Mouse (Mus musculus): ENCODE data around the gene Ank3. TPM values are rescaled to one million over a fixed set of nuclear protein-coding genes. Genes with fewer than 3 reads are reported as not detected.

The Ank3 gene
- polyA plus RNA-seq, 1 experiment, result 23.3 TPM

GRCm38 (mm10) chr10:70041562-70041961, 643.0 kb downstream of the Ank3 start:
- DNase-seq, result no peak
- TF ChIP-seq CTCF (IDR thresholded peaks at IDR 0.05; ENCODE audit: insufficient read depth, low read length), result no peak
- TF ChIP-seq POLR2A (IDR thresholded peaks at IDR 0.05; ENCODE audit: borderline replicate concordance, extremely low read depth, low read depth, low read length), result no peak
- Histone ChIP-seq H3K4me1 (ENCODE audit: control insufficient read depth, insufficient read depth, low read length) (no peaks in the 10 kb centered on the region), H3K4me3 (replicated peaks; ENCODE audit: extremely low read depth, low read depth, low read length) (no peak overlapping the region)

- WGBS, result 55% methylated on average over 2 of the region's 2 CpGs
- DNase-seq, result no peak
- Histone ChIP-seq H3K4me3 (replicated peaks; ENCODE audit: extremely low read depth, low read depth, low read length) (no peak overlapping the region), H3K4me1 (ENCODE audit: control insufficient read depth, insufficient read depth, low read length) (no peaks in the 10 kb centered on the region)
- no peak for TF ChIP-seq POLR2A (IDR thresholded peaks at IDR 0.05; ENCODE audit: borderline replicate concordance, extremely low read depth, low read depth, low read length)
These were observed 647.1 kb downstream of the Ank3 start for GRCm38 (mm10) chr10:70045722-70046121.

DNA sequence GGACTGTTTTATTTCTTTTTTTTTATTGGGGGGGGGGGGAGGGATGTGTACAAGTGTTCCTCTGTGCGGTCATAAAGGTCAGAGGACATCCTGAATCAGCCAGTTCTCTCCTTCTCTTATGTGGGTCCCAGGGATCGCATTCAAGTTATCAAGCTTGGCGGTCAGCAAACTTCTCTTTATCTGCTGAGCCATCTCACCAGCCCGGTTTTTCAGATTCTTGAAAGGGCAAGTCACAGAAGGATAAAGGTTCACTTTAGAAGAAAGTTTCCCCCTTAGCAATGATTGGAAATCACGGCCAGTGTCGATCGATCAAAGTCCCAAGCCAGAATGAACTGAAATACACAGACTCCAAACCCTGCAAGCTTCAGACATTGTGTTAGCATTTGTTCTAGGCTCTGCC, 651.2 kb downstream of the Ank3 start:
- WGBS, result 71% methylated on average over 7 of the region's 7 CpGs
- TF ChIP-seq POLR2A (IDR thresholded peaks at IDR 0.05; ENCODE audit: borderline replicate concordance, extremely low read depth, low read depth, low read length) (no peak), CTCF (IDR thresholded peaks at IDR 0.05; ENCODE audit: insufficient read depth, low read length) (no peak)
- Histone ChIP-seq H3K4me3 (replicated peaks; ENCODE audit: extremely low read depth, low read depth, low read length) (no peak overlapping the region), H3K4me1 (ENCODE audit: control insufficient read depth, insufficient read depth, low read length) (no peaks in the 10 kb centered on the region)
- no peak for DNase-seq

DNA sequence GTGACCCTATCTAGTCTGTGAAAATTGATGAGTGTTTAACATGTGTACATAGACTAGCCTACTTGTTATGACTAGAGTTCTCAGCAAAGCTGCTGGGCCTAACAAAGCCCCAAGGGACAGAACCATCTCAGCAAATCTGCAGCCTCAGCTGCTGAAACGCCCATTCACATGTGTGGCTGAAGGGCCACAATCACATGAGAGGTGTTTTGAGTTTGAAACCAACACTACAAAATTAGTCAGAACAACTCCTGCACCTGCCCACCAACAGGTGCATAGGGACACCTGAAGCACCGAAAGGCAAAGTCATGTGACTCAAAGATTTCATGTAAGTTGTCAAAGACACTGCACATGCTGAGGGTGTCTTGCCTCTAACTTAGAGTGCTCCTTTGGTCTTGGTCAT, 656.7 kb downstream of the Ank3 start:
- TF ChIP-seq POLR2A (IDR thresholded peaks at IDR 0.05; ENCODE audit: borderline replicate concordance, extremely low read depth, low read depth, low read length) (no peak), CTCF (IDR thresholded peaks at IDR 0.05; ENCODE audit: insufficient read depth, low read length) (no peak)
- Histone ChIP-seq H3K4me3 (replicated peaks; ENCODE audit: extremely low read depth, low read depth, low read length) (no peak overlapping the region), H3K4me1 (ENCODE audit: control insufficient read depth, insufficient read depth, low read length) (no peaks in the 10 kb centered on the region)
- WGBS, result 90% methylated on average over 2 of the region's 2 CpGs
- no peak for DNase-seq

GRCm38 (mm10) chr10:70057064-70057463, 658.5 kb downstream of the Ank3 start:
- 55% methylated on average over 3 of the region's 3 CpGs for WGBS
- Histone ChIP-seq H3K4me1 (ENCODE audit: control insufficient read depth, insufficient read depth, low read length) (no peaks in the 10 kb centered on the region), H3K4me3 (replicated peaks; ENCODE audit: extremely low read depth, low read depth, low read length) (no peak overlapping the region)
- TF ChIP-seq CTCF (IDR thresholded peaks at IDR 0.05; ENCODE audit: insufficient read depth, low read length) (no peak), POLR2A (IDR thresholded peaks at IDR 0.05; ENCODE audit: borderline replicate concordance, extremely low read depth, low read depth, low read length) (no peak)
- DNase-seq, result no peak

GRCm38 (mm10) chr10:70060021-70060688, 661.6 kb downstream of the Ank3 start:
- DNase-seq, result no peak
- no peak for TF ChIP-seq POLR2A (IDR thresholded peaks at IDR 0.05; ENCODE audit: borderline replicate concordance, extremely low read depth, low read depth, low read length)
- no peak for TF ChIP-seq CTCF (IDR thresholded peaks at IDR 0.05; ENCODE audit: insufficient read depth, low read length)
- no peaks in the 10 kb centered on the region for H3K4me1 ChIP-seq (ENCODE audit: control insufficient read depth, insufficient read depth, low read length)
- 51% methylated on average over 19 of the region's 19 CpGs for WGBS
- H3K4me3 ChIP-seq (replicated peaks; ENCODE audit: extremely low read depth, low read depth, low read length), result no peak overlapping the region

DNA sequence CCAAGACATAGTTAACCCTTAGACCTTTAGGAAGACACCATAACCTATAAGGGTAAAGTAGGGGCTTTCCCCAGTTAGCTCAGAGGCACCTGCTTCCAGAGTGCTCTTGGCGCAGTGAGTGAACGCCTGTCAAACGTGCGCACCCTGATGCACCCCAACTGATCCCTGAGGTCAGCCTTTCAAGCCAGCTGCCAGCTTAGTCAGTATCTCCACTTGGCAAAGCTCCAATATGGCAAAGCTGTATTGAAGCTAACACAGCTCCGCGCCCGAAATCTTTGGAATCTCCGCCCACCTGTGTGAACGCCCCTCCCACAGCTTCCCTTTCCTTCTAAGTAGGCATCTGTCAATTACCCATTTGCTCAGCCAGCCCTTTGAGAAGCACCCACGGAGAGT, 662.1 kb downstream of the Ank3 start:
- TF ChIP-seq POLR2A (IDR thresholded peaks at IDR 0.05; ENCODE audit: borderline replicate concordance, extremely low read depth, low read depth, low read length), result no peak
- TF ChIP-seq CTCF (IDR thresholded peaks at IDR 0.05; ENCODE audit: insufficient read depth, low read length), result no peak
- Histone ChIP-seq H3K4me1 (ENCODE audit: control insufficient read depth, insufficient read depth, low read length) (no peaks in the 10 kb centered on the region), H3K4me3 (replicated peaks; ENCODE audit: extremely low read depth, low read depth, low read length) (no peak overlapping the region)
- WGBS, result 29% methylated on average over 10 of the region's 10 CpGs
- DNase-seq, result no peak

DNA sequence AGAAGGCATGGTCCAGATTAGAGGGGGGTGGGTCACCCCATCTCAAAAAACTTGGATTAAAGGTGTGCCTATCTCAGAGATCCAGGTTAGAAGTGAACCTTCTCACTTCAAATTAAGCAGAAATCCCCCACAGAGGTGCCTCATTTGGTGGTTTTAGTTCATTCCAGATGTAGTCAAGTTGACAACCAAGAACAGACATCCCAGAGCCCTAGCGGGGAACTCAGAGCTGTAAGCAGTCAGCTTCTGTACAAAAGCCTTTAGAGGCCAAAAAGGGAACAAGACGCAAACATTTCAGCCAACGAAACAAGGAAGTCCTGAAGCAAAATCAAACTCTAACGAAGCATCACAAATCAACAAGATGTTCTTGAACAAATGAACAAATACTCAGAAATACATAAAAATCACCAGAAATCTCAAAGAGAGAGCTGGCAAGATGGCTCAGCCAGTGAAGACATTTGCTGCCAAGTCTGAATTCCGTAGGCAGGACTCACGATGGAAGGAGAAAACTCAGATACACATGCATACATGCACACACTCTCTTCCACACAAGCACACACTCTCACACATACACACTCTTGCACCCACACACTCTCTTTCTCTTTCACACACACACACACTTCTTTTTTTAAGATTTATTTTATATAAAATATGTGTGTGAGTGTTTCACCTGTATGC, 665.4 kb downstream of the Ank3 start:
- Histone ChIP-seq H3K4me1 (ENCODE audit: control insufficient read depth, insufficient read depth, low read length) (no peaks in the 10 kb centered on the region), H3K4me3 (replicated peaks; ENCODE audit: extremely low read depth, low read depth, low read length) (no peak overlapping the region)
- 85% methylated on average over 6 of the region's 6 CpGs for WGBS
- TF ChIP-seq POLR2A (IDR thresholded peaks at IDR 0.05; ENCODE audit: borderline replicate concordance, extremely low read depth, low read depth, low read length), result no peak
- TF ChIP-seq CTCF (IDR thresholded peaks at IDR 0.05; ENCODE audit: insufficient read depth, low read length), result no peak
- no peak for DNase-seq

DNA sequence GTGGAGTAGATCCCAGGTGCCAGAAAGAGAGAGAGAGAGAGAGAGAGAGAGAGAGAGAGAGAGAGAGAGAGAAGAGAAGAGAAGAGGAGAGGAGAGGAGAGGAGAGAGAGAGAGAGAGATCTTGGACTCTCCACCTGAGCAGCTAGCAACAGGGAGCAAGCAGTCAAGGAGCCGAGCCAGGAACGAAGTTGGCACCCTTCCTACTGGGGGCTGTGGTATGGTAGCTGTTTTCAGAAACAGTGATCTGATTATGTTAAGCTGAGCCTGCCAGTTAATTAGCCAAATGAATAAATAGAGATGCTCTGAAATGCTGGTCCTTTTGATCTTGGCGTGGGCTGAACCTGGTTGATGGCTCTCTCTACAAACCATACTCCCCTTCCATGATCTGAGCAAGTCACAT, 666.6 kb downstream of the Ank3 start:
- Histone ChIP-seq H3K4me3 (replicated peaks; ENCODE audit: extremely low read depth, low read depth, low read length) (no peak overlapping the region), H3K4me1 (ENCODE audit: control insufficient read depth, insufficient read depth, low read length) (no peaks in the 10 kb centered on the region)
- whole genome bisulfite sequencing, result 82% methylated on average over 3 of the region's 3 CpGs
- no peak for DNase-seq
- TF ChIP-seq POLR2A (IDR thresholded peaks at IDR 0.05; ENCODE audit: borderline replicate concordance, extremely low read depth, low read depth, low read length) (no peak), CTCF (IDR thresholded peaks at IDR 0.05; ENCODE audit: insufficient read depth, low read length) (no peak)

DNA sequence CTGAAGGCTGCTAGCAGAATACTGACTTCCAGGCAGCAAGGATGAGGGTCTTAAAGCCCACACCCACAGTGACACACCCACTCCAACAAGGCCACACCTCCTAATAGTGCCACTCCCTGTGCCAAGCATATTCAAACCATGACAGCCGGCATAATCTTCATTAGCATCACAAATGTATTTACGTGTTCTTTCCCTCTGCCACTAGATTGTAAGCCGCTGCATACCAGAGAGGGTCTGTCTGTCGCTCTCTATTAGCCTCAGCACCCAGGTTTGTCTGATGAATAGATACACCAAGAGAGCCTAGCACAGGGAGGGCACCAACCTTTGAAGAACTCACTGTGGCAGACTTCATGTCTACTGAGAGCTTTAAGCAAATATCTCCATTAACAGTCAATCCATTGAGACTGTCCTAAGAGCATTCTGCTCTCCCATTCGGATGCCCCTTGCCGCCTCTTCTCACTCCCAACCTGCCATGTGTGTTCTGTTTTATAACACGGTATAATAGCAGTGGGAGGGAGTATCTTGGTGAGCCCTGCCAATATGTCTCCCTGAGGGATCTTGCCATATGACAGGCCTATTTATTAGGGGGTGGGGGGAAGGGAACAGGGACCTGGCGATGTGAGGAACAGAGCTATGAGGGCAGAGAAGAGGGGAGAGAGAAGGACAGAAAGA, 668.1 kb downstream of the Ank3 start:
- 63% methylated on average over 8 of the region's 8 CpGs for WGBS
- no peak for DNase-seq
- TF ChIP-seq CTCF (IDR thresholded peaks at IDR 0.05; ENCODE audit: insufficient read depth, low read length), result no peak
- TF ChIP-seq POLR2A (IDR thresholded peaks at IDR 0.05; ENCODE audit: borderline replicate concordance, extremely low read depth, low read depth, low read length), result no peak
- Histone ChIP-seq H3K4me1 (ENCODE audit: control insufficient read depth, insufficient read depth, low read length) (no peaks in the 10 kb centered on the region), H3K4me3 (replicated peaks; ENCODE audit: extremely low read depth, low read depth, low read length) (no peak overlapping the region)

All from lung, adult 2 months (tissue).